Mouse (Mus musculus) thymus, postnatal 25 days (tissue): Measurements from ENCODE around the gene Prkg2.

ENCODE experiments used
- DNase-seq: peaks from one replicate; pipeline ENCODE4 v3.0.0; 2022

Gene Prkg2

GRCm38 (mm10) chr5:98897946-98898345 is 139.2 kb downstream of the Prkg2 start:
- no peak for DNase-seq

GRCm38 (mm10) chr5:98894281-98894680 is 142.9 kb downstream of the Prkg2 start:
- DNase-seq: no peak

- DNase-seq: no peak
These were observed 146.6 kb downstream of the Prkg2 start for GRCm38 (mm10) chr5:98890544-98891050.

- DNase-seq: no peak
These were observed 155.1 kb downstream of the Prkg2 start for GRCm38 (mm10) chr5:98882096-98882495.
